Mouse (Mus musculus): ENCODE results near the gene Retsat. TPM values are rescaled to one million over a fixed set of nuclear protein-coding genes. Genes with fewer than 3 reads are reported as not detected.
A peak's percentile ranks its signal among the peaks of the same experiment; 100 is the strongest.

The Retsat gene
- polyA plus RNA-seq, 1 experiment from 2014 or later = 6.3 TPM

DNA sequence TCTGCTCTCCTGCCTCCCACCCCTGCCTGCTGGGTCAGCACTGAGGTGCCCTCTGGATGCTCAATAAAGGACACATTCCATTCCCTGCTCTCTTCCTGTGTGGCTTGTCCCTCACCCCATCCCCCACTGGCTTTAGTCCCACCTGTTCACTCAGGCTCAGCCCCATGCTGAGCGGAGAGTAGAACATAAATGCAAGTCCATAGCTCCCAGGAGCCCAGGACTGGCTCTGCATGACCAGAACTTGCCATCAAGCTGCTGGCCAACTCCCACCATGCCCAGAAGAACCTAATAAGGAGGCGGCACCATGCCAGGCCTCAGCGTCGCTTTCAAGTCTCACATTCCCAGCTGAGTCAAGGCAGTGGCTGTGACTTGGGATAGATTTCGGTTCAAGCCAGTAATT, 35.4 kb upstream of the Retsat start:
- no peaks in the 10 kb centered on the region for H3K27me3 ChIP-seq (ENCODE audit: control insufficient read depth, insufficient read depth, low read length)
- DNase-seq (ENCODE audit: low spot score) (no peak), ATAC-seq (replicated peaks; ENCODE audit: low FRiP score) (no peak)
- 0 out of 2 replicates have a peak, but pooled peaks cover 2% of the 10 kb centered on the region for H3K4me1 ChIP-seq (replicated peaks; ENCODE audit: control insufficient read depth, insufficient read depth, low read length)
- no peak overlapping the region; the same call in 1 of the 2 replicates for H3K9ac ChIP-seq (ENCODE audit: low read length)
- no peak overlapping the region for H3K4me3 ChIP-seq (ENCODE audit: low read depth, low read length)
- H3K36me3 ChIP-seq (ENCODE audit: control insufficient read depth, insufficient read depth, low read length) = no peaks in the 10 kb centered on the region
- no peak overlapping the region for H3K27ac ChIP-seq (ENCODE audit: low read depth, low read length)
- H3K4me2 ChIP-seq (ENCODE audit: low read depth, low read length, severe bottlenecking) = no peak overlapping the region
- WGBS = 73% methylated on average over 5 of the region's 5 CpGs
- no peaks in the 10 kb centered on the region for H3K9me3 ChIP-seq (ENCODE audit: control insufficient read depth, low read length)

DNA sequence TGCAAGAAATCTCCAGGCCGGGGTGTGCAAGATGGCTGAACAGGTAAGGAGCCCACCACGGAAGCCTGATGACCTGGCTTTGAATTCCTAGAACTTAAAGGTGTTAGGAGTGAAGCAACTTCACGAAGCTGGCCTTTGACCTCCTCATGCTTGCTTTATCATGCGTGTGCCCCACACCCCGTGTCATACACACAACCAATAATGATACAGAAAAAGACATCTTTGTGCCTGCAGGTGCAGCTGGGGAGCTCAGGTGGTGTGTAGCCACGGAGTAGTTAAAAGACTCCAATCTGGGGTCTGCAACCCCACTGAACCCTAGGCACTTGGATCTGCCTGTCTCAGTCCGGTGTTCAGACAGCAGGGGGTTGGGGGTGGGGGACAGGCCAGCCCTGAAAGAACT, 32.8 kb upstream of the Retsat start:
- H3K9ac ChIP-seq (ENCODE audit: low read length) = peak overlapping the region; percentile 27; the same call in 1 of the 2 replicates
- H3K9me3 ChIP-seq (ENCODE audit: control insufficient read depth, low read length) = no peaks in the 10 kb centered on the region
- ATAC-seq (replicated peaks; ENCODE audit: low FRiP score) (no peak; the same call in 1 of the 2 replicates), DNase-seq (ENCODE audit: low spot score) (no peak)
- H3K4me1 ChIP-seq (replicated peaks; ENCODE audit: control insufficient read depth, insufficient read depth, low read length) = 0 out of 2 replicates have a peak, but pooled peaks cover 2% of the 10 kb centered on the region
- no peaks in the 10 kb centered on the region for H3K27me3 ChIP-seq (ENCODE audit: control insufficient read depth, insufficient read depth, low read length)
- no peaks in the 10 kb centered on the region for H3K36me3 ChIP-seq (ENCODE audit: control insufficient read depth, insufficient read depth, low read length)
- no peak overlapping the region for H3K4me2 ChIP-seq (ENCODE audit: low read depth, low read length, severe bottlenecking)
- H3K27ac ChIP-seq (ENCODE audit: low read depth, low read length) = no peak overlapping the region
- 70% methylated on average over 7 of the region's 7 CpGs for WGBS
- no peak overlapping the region for H3K4me3 ChIP-seq (ENCODE audit: low read depth, low read length)

DNA sequence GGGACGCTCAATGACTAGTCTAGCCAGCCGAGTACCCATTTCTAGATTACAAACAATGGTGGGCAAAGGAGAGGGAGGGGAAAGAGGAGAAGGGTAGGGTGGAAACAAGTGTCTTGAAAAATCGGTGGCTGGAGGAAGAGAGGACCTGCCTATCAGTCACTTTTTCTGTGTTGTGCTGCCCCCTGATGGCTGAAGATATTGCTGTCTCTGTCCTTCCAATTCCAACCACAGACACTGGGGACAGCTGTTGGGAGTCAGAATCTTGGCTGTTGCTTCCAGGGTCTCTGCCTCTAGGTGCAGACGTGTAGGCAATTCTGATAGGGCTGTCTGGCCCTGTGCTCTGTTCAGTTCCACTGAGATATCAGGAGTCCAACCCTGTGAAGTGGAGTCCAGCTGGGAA, 32.2 kb upstream of the Retsat start:
- Histone ChIP-seq H3K4me2 (ENCODE audit: low read depth, low read length, severe bottlenecking) (no peak overlapping the region), H3K4me1 (replicated peaks; ENCODE audit: control insufficient read depth, insufficient read depth, low read length) (0 out of 2 replicates have a peak, but pooled peaks cover 2% of the 10 kb centered on the region), H3K9ac (ENCODE audit: low read length) (peak overlapping the region; percentile 27; the same call in 1 of the 2 replicates), H3K27ac (ENCODE audit: low read depth, low read length) (no peak overlapping the region), H3K36me3 (ENCODE audit: control insufficient read depth, insufficient read depth, low read length) (no peaks in the 10 kb centered on the region), H3K9me3 (ENCODE audit: control insufficient read depth, low read length) (no peaks in the 10 kb centered on the region), H3K27me3 (ENCODE audit: control insufficient read depth, insufficient read depth, low read length) (no peaks in the 10 kb centered on the region), H3K4me3 (ENCODE audit: low read depth, low read length) (no peak overlapping the region)
- ATAC-seq (replicated peaks; ENCODE audit: low FRiP score) (peak; percentile 82), DNase-seq (ENCODE audit: low spot score) (peak; percentile 89)
- under 1% methylated on average over 4 of the region's 4 CpGs for WGBS

DNA sequence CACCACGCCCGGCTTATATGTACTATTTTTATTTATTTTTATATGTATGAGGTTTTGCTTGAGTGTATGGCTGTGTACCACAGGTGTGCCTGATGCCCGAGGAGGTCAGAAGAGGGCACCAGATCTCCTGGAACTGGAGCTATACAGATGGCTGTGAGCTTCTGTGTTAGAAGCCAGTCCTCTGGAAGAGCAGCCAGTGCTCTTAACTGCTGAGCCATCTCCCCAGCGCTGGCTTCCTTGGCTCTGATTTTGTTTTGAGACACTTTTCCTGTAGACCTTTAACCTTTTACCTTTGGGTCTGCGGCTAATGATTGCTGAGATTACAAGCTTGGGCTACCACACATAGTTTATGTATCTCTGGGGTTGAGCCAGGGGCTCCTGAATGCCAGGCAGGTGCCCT, 30.8 kb upstream of the Retsat start:
- 0 out of 2 replicates have a peak, but pooled peaks cover 2% of the 10 kb centered on the region for H3K4me1 ChIP-seq (replicated peaks; ENCODE audit: control insufficient read depth, insufficient read depth, low read length)
- H3K9ac ChIP-seq (ENCODE audit: low read length) = no peak overlapping the region
- H3K36me3 ChIP-seq (ENCODE audit: control insufficient read depth, insufficient read depth, low read length) = no peaks in the 10 kb centered on the region
- no peaks in the 10 kb centered on the region for H3K27me3 ChIP-seq (ENCODE audit: control insufficient read depth, insufficient read depth, low read length)
- H3K4me2 ChIP-seq (ENCODE audit: low read depth, low read length, severe bottlenecking) = no peak overlapping the region
- ATAC-seq (replicated peaks; ENCODE audit: low FRiP score) (no peak), DNase-seq (ENCODE audit: low spot score) (no peak)
- no peaks in the 10 kb centered on the region for H3K9me3 ChIP-seq (ENCODE audit: control insufficient read depth, low read length)
- no peak overlapping the region for H3K27ac ChIP-seq (ENCODE audit: low read depth, low read length)
- 85% methylated on average over 5 of the region's 5 CpGs for WGBS
- H3K4me3 ChIP-seq (ENCODE audit: low read depth, low read length) = no peak overlapping the region

DNA sequence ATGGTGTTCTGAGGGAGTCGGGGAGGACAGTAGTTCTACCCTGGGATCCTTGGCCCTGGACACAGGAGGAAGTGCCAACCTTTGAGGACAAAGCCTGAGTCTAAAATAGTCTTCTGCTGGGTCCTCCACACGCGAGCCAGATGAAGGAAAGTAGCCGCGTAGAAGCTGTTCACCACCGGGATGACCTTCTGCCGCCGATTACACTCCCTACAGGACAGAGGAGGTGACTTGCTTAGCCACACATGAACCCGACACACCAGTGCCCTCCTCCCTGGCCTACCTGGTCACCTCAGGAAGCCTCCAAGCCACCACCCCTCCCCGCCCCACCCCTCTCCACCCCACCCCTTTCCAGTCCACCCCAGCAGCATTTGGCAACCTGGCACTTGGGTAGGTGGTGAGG, 29.5 kb upstream of the Retsat start:
- no peak overlapping the region for H3K4me2 ChIP-seq (ENCODE audit: low read depth, low read length, severe bottlenecking)
- H3K4me3 ChIP-seq (ENCODE audit: low read depth, low read length) = no peak overlapping the region
- H3K27ac ChIP-seq (ENCODE audit: low read depth, low read length) = no peak overlapping the region
- 92% methylated on average over 10 of the region's 10 CpGs for WGBS
- no peaks in the 10 kb centered on the region for H3K27me3 ChIP-seq (ENCODE audit: control insufficient read depth, insufficient read depth, low read length)
- H3K9me3 ChIP-seq (ENCODE audit: control insufficient read depth, low read length) = no peaks in the 10 kb centered on the region
- ATAC-seq (replicated peaks; ENCODE audit: low FRiP score) (no peak), DNase-seq (ENCODE audit: low spot score) (no peak)
- H3K4me1 ChIP-seq (replicated peaks; ENCODE audit: control insufficient read depth, insufficient read depth, low read length) = 0 out of 2 replicates have a peak, but pooled peaks cover 2% of the 10 kb centered on the region
- H3K9ac ChIP-seq (ENCODE audit: low read length) = no peak overlapping the region
- no peaks in the 10 kb centered on the region for H3K36me3 ChIP-seq (ENCODE audit: control insufficient read depth, insufficient read depth, low read length)

DNA sequence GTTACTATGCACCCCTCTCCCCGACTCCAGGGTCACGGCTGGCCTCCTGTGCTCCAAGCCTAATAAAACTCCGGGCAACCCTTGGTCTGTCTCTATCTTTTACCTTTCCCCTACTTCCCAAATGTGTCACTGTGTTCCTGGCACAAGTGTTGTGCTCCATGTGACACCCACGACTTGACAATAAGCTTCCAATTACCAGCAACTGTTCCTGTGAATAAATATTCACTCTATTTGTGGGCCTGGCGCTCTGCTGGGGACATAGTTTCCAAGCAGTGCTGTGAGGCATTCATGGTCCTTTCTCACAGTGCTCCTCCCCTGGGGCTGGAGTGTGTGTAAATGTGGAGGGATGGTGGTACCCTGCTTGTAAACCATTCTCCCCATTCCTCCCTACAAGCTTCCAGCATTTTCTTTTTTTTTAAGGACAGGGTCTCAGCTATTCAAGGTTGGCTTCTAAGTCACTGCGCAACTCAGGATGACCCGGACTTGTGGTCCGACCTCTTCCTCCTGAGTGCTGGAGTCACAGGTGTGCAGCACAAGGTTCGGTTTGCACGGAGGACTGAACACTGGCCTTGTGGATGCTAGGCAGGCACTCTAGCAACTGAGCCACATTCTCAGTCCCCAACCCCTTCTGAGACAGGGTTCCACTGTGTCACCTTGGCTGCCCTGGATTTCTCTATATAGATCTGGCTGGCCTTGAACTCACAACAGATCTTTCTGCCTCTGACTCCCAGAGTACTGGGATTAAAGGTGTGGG, 27.5 kb upstream of the Retsat start:
- no peak for ATAC-seq (replicated peaks; ENCODE audit: low FRiP score)
- H3K27ac ChIP-seq (ENCODE audit: low read depth, low read length) = no peak overlapping the region
- H3K9ac ChIP-seq (ENCODE audit: low read length) = no peak overlapping the region
- no peak overlapping the region for H3K4me2 ChIP-seq (ENCODE audit: low read depth, low read length, severe bottlenecking)
- 84% methylated on average over 10 of the region's 10 CpGs for WGBS
- DNase-seq (ENCODE audit: low spot score) = no peak
- H3K9me3 ChIP-seq (ENCODE audit: control insufficient read depth, low read length) = no peaks in the 10 kb centered on the region
- H3K36me3 ChIP-seq (ENCODE audit: control insufficient read depth, insufficient read depth, low read length) = no peaks in the 10 kb centered on the region
- H3K4me1 ChIP-seq (replicated peaks; ENCODE audit: control insufficient read depth, insufficient read depth, low read length) = 0 out of 2 replicates have a peak, but pooled peaks cover under 1% of the 10 kb centered on the region
- H3K4me3 ChIP-seq (ENCODE audit: low read depth, low read length) = no peak overlapping the region
- H3K27me3 ChIP-seq (ENCODE audit: control insufficient read depth, insufficient read depth, low read length) = no peaks in the 10 kb centered on the region

DNA sequence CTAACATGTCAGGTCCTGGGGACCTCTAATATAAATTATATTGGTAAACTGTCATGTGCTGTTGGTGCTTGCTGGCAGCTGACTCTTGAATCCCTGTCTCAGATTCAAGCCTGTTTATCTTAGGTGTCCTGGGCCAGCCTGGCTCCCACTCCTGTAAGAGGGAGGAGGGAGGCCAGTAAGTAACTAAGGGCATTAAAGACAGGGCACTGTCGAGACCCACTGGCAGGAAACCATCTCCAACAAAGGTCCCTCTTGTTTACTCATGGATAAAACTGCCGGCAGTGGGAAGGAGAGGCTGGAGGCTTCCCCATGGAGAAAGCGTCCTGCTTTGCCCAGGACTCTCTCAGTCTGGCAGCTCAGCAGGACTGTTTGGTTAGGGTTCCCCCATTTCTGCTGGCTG, 26.4 kb upstream of the Retsat start:
- WGBS = 62% methylated on average over 3 of the region's 3 CpGs
- H3K36me3 ChIP-seq (ENCODE audit: control insufficient read depth, insufficient read depth, low read length) = no peaks in the 10 kb centered on the region
- H3K27ac ChIP-seq (ENCODE audit: low read depth, low read length) = no peak overlapping the region
- H3K27me3 ChIP-seq (ENCODE audit: control insufficient read depth, insufficient read depth, low read length) = no peaks in the 10 kb centered on the region
- no peak overlapping the region for H3K4me2 ChIP-seq (ENCODE audit: low read depth, low read length, severe bottlenecking)
- DNase-seq (ENCODE audit: low spot score) (no peak), ATAC-seq (replicated peaks; ENCODE audit: low FRiP score) (no peak)
- no peaks in the 10 kb centered on the region for H3K9me3 ChIP-seq (ENCODE audit: control insufficient read depth, low read length)
- no peaks in the 10 kb centered on the region for H3K4me1 ChIP-seq (replicated peaks; ENCODE audit: control insufficient read depth, insufficient read depth, low read length)
- H3K4me3 ChIP-seq (ENCODE audit: low read depth, low read length) = no peak overlapping the region
- H3K9ac ChIP-seq (ENCODE audit: low read length) = no peak overlapping the region

DNA sequence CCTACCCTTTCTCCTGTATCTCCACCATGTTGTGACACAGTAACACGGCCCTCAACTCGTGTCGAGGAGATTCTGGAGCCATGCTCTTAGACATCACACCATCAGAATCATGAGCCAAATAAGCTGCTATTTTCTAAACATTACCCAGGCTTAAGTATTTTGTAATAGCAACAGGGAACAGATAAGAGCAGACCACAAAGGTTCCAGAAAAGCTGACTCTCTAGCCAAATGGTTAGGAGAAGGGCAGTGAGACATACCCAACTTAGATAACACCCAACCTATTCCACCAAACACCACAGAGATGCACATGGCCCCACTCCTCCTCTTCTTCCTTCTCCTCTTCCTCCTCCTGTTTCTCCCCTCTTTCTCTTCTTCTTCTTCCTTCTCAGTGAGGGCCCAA, 22.2 kb upstream of the Retsat start:
- Histone ChIP-seq H3K4me2 (ENCODE audit: low read depth, low read length, severe bottlenecking) (no peak overlapping the region), H3K9me3 (ENCODE audit: control insufficient read depth, low read length) (no peaks in the 10 kb centered on the region), H3K4me1 (replicated peaks; ENCODE audit: control insufficient read depth, insufficient read depth, low read length) (no peaks in the 10 kb centered on the region), H3K36me3 (ENCODE audit: control insufficient read depth, insufficient read depth, low read length) (no peaks in the 10 kb centered on the region), H3K27ac (ENCODE audit: low read depth, low read length) (no peak overlapping the region), H3K27me3 (ENCODE audit: control insufficient read depth, insufficient read depth, low read length) (no peaks in the 10 kb centered on the region), H3K9ac (ENCODE audit: low read length) (no peak overlapping the region), H3K4me3 (ENCODE audit: low read depth, low read length) (no peak overlapping the region)
- ATAC-seq (replicated peaks; ENCODE audit: low FRiP score) (no peak), DNase-seq (ENCODE audit: low spot score) (no peak)
- WGBS = 94% methylated on average over 3 of the region's 3 CpGs
